Mouse (Mus musculus) bone marrow macrophage, adult 2 months (primary cell): ENCODE measurements around the gene Nms.
A peak's percentile ranks its signal among the peaks of the same experiment; 100 is the strongest.

Experiments used
- CTCF ChIP-seq: IDR thresholded peaks from 2 replicates; pipeline ENCODE4 v1.5.1; 2012; ENCODE audit warnings: low read depth, mild to moderate bottlenecking, low read length, moderate library complexity
- POLR2A ChIP-seq: IDR thresholded peaks from 2 replicates; pipeline ENCODE4 v1.6.1; 2012; ENCODE audit warnings: mild to moderate bottlenecking, low read depth, low read length, borderline replicate concordance

DNA sequence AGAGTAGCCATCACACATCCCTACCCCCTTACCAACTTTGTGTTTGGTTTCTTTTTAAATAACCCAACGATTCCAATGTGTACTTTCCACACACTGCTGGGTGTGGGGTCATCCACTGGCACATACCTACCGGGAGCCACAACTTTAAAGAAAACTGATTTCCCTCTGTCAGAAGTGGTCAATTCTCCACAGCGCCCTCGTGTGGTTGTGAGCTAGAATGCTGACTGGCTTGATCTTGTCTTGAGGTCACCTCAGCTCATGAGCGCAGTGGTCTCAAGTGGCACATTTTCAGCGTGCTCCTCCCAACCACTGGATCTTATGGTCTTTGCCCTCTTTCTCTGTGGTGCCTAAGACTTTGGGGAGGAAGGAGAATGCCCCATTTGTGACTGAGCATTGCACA, 2.2 kb upstream of the Nms start:
- no peak for TF ChIP-seq POLR2A
- peak; percentile 63 for TF ChIP-seq CTCF
